Mouse (Mus musculus): Measurements from ENCODE around the gene H2-K1.

DNA sequence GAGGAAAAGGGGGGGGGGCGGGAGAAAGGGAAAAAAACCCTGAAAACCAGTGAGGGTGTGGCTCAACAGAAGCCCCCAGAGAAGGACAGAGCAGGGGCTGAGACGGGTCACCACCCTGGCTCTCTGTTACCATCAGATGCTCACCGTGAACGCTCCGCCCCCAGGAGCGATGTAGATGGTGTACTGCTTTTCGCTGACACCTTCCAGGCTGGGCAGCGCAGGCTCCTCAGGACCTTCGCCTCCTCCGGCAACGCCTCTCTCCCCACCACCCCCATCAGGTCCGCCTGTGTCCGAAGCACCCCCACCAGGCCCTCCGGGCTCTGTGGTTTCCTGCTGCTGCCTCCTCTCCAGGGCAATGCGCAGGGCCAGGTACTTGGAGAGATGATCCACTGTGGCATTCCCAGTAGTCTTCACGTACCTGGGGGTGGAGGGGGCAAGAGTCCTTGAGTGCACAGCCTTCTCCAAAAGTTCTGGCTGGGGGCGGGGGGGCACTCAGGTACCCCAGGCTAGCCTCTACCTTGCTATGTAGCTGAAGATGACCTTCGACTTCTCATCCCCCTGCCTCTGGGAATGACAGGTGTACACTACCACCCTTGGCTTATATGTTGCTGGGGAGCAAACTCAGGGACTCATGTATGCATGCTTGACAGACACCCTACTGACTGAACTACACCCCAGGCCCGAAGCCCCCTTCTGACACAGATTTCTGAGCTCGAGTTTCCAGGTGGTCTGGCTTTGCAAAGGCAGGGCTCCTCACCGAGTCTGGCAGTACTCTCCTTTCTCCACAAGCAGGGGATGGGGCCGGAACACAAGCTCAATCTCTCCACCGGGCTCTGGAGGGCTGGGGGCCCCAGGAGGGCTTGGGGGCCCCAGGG, 21.6 kb upstream of the H2-K1 start:
- TF ChIP-seq CTCF (IDR thresholded peaks at IDR 0.05; ENCODE audit: control insufficient read depth, insufficient read depth, insufficient replicate concordance, low read depth, low read length) = no peak
- TF ChIP-seq POLR2A (IDR thresholded peaks at IDR 0.05; ENCODE audit: control insufficient read depth, low read depth, low read length) = no peak
